Mouse (Mus musculus) bone marrow, adult 2 months (tissue): ENCODE measurements at regions not wholly inside any gene's neighbourhood (a gene's known extent, or its start where the extent isn't known, plus 50 kb on each side); places are given as distances from the start of the nearest gene placed in this dataset.

Source experiments
- CTCF ChIP-seq: fragments of 200-500 bp; IDR thresholded peaks from 2 replicates; pipeline ENCODE4 v1.5.1; 2011; ENCODE audit warnings: low read length, control low read depth; ENCODE audit not compliant: control insufficient read depth, insufficient read depth
- POLR2A ChIP-seq: fragments of 200-500 bp; IDR thresholded peaks from 2 replicates; pipeline ENCODE4 v1.6.1; 2011; ENCODE audit warnings: low read depth, mild to moderate bottlenecking, control low read depth, low read length, borderline replicate concordance; ENCODE audit not compliant: control insufficient read depth

DNA sequence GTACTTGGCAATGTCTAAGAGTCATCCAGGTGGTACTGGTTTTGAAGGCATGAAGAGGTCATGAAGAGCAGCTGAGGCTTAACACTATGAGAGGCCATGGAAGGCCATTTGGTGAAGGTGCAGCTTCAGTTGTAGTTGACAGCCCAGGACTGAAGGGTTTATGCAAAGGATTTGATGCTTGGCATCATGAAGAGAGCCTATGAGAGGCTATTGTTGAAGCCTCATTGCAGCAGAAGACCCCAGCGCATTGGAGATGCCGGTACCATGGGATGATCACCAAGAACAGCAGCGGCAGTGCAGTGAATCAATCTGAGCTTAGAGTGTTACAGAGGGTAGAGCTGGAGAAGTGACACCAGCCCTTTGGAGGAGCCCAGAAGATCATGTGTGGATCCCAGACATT, 60.7 kb upstream of the Atp1b1 start:
- TF ChIP-seq CTCF (no peak), POLR2A (no peak)
